11 mouse cellular contexts compared by ENCODE assay signal in the genomic region with DNA sequence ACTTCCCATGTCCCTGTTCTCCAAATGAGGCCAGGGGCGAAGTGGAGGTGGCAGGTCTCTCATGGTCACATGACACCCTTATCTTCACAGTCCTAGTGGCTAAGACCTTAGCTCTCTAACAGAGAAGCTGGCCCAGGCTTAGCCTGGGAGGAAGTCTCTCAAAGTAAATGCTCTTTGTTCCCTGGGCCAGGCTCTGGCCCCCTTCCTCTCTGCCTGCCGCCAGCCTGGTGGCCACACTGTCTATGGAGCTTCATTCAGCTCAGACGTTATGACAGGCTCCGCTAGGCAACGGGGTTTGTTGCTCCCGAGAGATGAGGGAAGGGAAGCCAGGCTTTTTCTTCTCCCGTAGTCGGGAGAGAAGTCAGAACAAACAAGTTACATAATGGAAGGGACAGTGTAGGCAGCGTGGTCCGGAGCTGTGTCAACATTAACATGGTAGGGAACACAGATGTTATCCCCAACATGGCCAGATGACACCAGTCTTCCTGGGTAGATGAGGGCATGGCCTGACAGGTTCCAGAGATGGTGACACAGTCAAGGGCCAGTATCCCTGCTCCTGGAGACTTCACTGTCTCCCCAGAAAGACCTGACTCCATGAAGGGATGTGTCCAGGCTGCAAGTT. TPM values are rescaled to one million over a fixed set of nuclear protein-coding genes. Genes with fewer than 3 reads are reported as not detected.
DNase-seq lines count a peak whose midpoint lies in the region; ATAC-seq and TF ChIP-seq lines count a peak whose summit lies in the region.
"Had no signal": no experiment of that assay in that cellular context is flagged by ENCODE, and none has a peak within 500 bp of the region (broad histone marks: within the 10 kb centered on the region; RNA-seq: fewer than 3 reads in every experiment).

No protein-coding gene starts in this region.

- TF ChIP-seq CTCF in left cerebral cortex, adult 2 months (IDR thresholded peaks at IDR 0.05), result no peak
- no peak for TF ChIP-seq CTCF in cortical plate, adult 2 months (IDR thresholded peaks at IDR 0.05; ENCODE audit: extremely low read depth, insufficient read depth, low read length)

- DNase-seq in left cerebral cortex, adult 2 months (ENCODE audit: extremely low spot score in 1 of 2, low spot score in 2 of 2), result no peak
- no peak for DNase-seq in left cerebral cortex, adult 18-20 months (ENCODE audit: low spot score in 2 of 2)
- DNase-seq in hindbrain, embryonic 14.5 days (ENCODE audit: low spot score), result no peak
- peak; percentile 16 for DNase-seq in midbrain, embryonic 14.5 days
- DNase-seq in kidney, adult 11 months, result no peak
- no peak for DNase-seq in thymus, postnatal 25 days
- no peak for DNase-seq in B cell, adult 2 months
- DNase-seq: left cerebral cortex, postnatal 4 days; thymus, adult 2 months had no signal

- 45% methylated on average over 10 of the region's 10 CpGs for WGBS in hindbrain, embryonic 14.5 days
- WGBS in midbrain, embryonic 14.5 days, result 48% methylated on average over 10 of the region's 10 CpGs

- no peaks in the 10 kb centered on the region for H3K36me3 ChIP-seq in hindbrain, embryonic 14.5 days (replicated peaks; ENCODE audit: control insufficient read depth, insufficient read depth)
- H3K36me3 ChIP-seq in midbrain, embryonic 14.5 days (ENCODE audit: control insufficient read depth, insufficient read depth, low read length), result peaks cover 4% of the 10 kb centered on the region; the same call in 1 of the 2 replicates

- peak; percentile 29; the same call in 1 of the 2 replicates for ATAC-seq in hindbrain, embryonic 14.5 days (ENCODE audit: low FRiP score)
- no peak for ATAC-seq in midbrain, embryonic 14.5 days (ENCODE audit: low FRiP score, low TSS enrichment)

- no peaks in the 10 kb centered on the region for H3K9me3 ChIP-seq in hindbrain, embryonic 14.5 days (ENCODE audit: control insufficient read depth, low read length)
- no peaks in the 10 kb centered on the region for H3K9me3 ChIP-seq in midbrain, embryonic 14.5 days (ENCODE audit: control insufficient read depth, low read length)
- H3K9me3 ChIP-seq: embryonic facial prominence, embryonic 15.5 days had no signal

- H3K27ac ChIP-seq in left cerebral cortex, adult 2 months, result peak overlapping the region; percentile 22
- peak overlapping the region; percentile 16; the same call in 1 of the 2 replicates for H3K27ac ChIP-seq in cortical plate, adult 2 months (ENCODE audit: insufficient read depth, low read length)
- no peak overlapping the region for H3K27ac ChIP-seq in hindbrain, embryonic 14.5 days
- no peak overlapping the region for H3K27ac ChIP-seq in midbrain, embryonic 14.5 days (replicated peaks; ENCODE audit: low read depth, low read length)
- H3K27ac ChIP-seq: embryonic facial prominence, embryonic 15.5 days had no signal

- no peak overlapping the region for H3K4me3 ChIP-seq in left cerebral cortex, adult 2 months
- H3K4me3 ChIP-seq in cortical plate, adult 2 months (ENCODE audit: insufficient read depth, low read length), result no peak overlapping the region
- no peak overlapping the region for H3K4me3 ChIP-seq in hindbrain, embryonic 14.5 days (replicated peaks; ENCODE audit: low read length)
- no peak overlapping the region for H3K4me3 ChIP-seq in midbrain, embryonic 14.5 days (replicated peaks; ENCODE audit: low read depth, low read length)
- H3K4me3 ChIP-seq: embryonic facial prominence, embryonic 15.5 days had no signal

- peaks cover 10% of the 10 kb centered on the region for H3K4me1 ChIP-seq in cortical plate, adult 2 months (ENCODE audit: control insufficient read depth, insufficient read depth, low read length)
- peaks cover 12% of the 10 kb centered on the region; the same call in 1 of the 2 replicates for H3K4me1 ChIP-seq in hindbrain, embryonic 14.5 days (replicated peaks; ENCODE audit: control insufficient read depth, insufficient read depth, low read length)
- H3K4me1 ChIP-seq in midbrain, embryonic 14.5 days (ENCODE audit: control insufficient read depth, insufficient read depth, low read length), result no peaks in the 10 kb centered on the region

- no peak for TF ChIP-seq POLR2A in cortical plate, adult 2 months (IDR thresholded peaks at IDR 0.05; ENCODE audit: extremely low read depth, insufficient read depth, low read length)

- no peak overlapping the region for H3K4me2 ChIP-seq in hindbrain, embryonic 14.5 days (replicated peaks)
- no peak overlapping the region for H3K4me2 ChIP-seq in midbrain, embryonic 14.5 days (ENCODE audit: low read length)
- H3K4me2 ChIP-seq: embryonic facial prominence, embryonic 15.5 days had no signal

- intact Hi-C loops in left cerebral cortex, adult 2 months (cut with DNase I), result no loop called here

- H3K9ac ChIP-seq in hindbrain, embryonic 14.5 days, result no peak overlapping the region
- H3K9ac ChIP-seq in midbrain, embryonic 14.5 days (replicated peaks; ENCODE audit: low read length), result no peak overlapping the region
- H3K9ac ChIP-seq: embryonic facial prominence, embryonic 15.5 days had no signal

- no peaks in the 10 kb centered on the region for H3K27me3 ChIP-seq in hindbrain, embryonic 14.5 days (ENCODE audit: control insufficient read depth, insufficient read depth, low read length)
- H3K27me3 ChIP-seq in midbrain, embryonic 14.5 days (ENCODE audit: control insufficient read depth, insufficient read depth, low read length), result no peaks in the 10 kb centered on the region
- H3K27me3 ChIP-seq: embryonic facial prominence, embryonic 15.5 days had no signal

RNA-seq across cellular contexts. Expression of gene Klhl26, which starts 7.4 kb away (rescaled TPM):
- 10 to 100 TPM; 43.7 to 44.4 TPM for total RNA-seq in left cerebral cortex, adult 2 months (2021)
- 10 to 100 TPM; 43.7 to 44.4 TPM for total RNA-seq in left cerebral cortex, adult 18-20 months (2021)
- 66.9 and 70.9 TPM in 2 replicates for polyA plus RNA-seq in cortical plate, adult 2 months (2012; rRNA removed)
- polyA plus RNA-seq in hindbrain, embryonic 14.5 days (2014; fragmentation: Nextera tagmentation; extraction: Ambion mirVana), result 28.5 and 30.0 TPM in 2 replicates
- 24.2 and 27.2 TPM in 2 replicates for polyA plus RNA-seq in midbrain, embryonic 14.5 days (2014; fragmentation: Nextera tagmentation; extraction: Ambion mirVana)

RNA-seq across cellular contexts. Expression of gene Tmem59l, which starts 17.8 kb away (rescaled TPM):
- total RNA-seq in left cerebral cortex, adult 2 months (2021), result 100 to 1,000 TPM; 295 to 302 TPM
- 100 to 1,000 TPM; 295 to 296 TPM for total RNA-seq in left cerebral cortex, adult 18-20 months (2021)
- 368 and 400 TPM in 2 replicates for polyA plus RNA-seq in cortical plate, adult 2 months (2012; rRNA removed)
- polyA plus RNA-seq in hindbrain, embryonic 14.5 days (2014; fragmentation: Nextera tagmentation; extraction: Ambion mirVana), result 143 and 149 TPM in 2 replicates
- 104 and 143 TPM in 2 replicates for polyA plus RNA-seq in midbrain, embryonic 14.5 days (2014; fragmentation: Nextera tagmentation; extraction: Ambion mirVana)

RNA-seq across cellular contexts. Expression of gene Crlf1, which starts 23.6 kb away (rescaled TPM):
- 1 to 10 TPM; 2.6 to 3.0 TPM for total RNA-seq in left cerebral cortex, adult 2 months (2021)
- 1 to 10 TPM; 1.5 to 2.8 TPM for total RNA-seq in left cerebral cortex, adult 18-20 months (2021)
- 2.1 and 8.6 TPM in 2 replicates for polyA plus RNA-seq in cortical plate, adult 2 months (2012; rRNA removed)
- 6.3 and 6.9 TPM in 2 replicates for polyA plus RNA-seq in hindbrain, embryonic 14.5 days (2014; fragmentation: Nextera tagmentation; extraction: Ambion mirVana)
- polyA plus RNA-seq in midbrain, embryonic 14.5 days (2014; fragmentation: Nextera tagmentation; extraction: Ambion mirVana), result 2.1 and 3.0 TPM in 2 replicates

RNA-seq across cellular contexts. Expression of gene Crtc1, which starts 30.0 kb away (rescaled TPM):
- 100 to 1,000 TPM; 134 to 153 TPM for total RNA-seq in left cerebral cortex, adult 2 months (2021)
- 100 to 1,000 TPM; 152 to 154 TPM for total RNA-seq in left cerebral cortex, adult 18-20 months (2021)
- 113 and 115 TPM in 2 replicates for polyA plus RNA-seq in cortical plate, adult 2 months (2012; rRNA removed)
- polyA plus RNA-seq in hindbrain, embryonic 14.5 days (2014; fragmentation: Nextera tagmentation; extraction: Ambion mirVana), result 48.1 and 53.9 TPM in 2 replicates
- 43.9 and 51.7 TPM in 2 replicates for polyA plus RNA-seq in midbrain, embryonic 14.5 days (2014; fragmentation: Nextera tagmentation; extraction: Ambion mirVana)

RNA-seq across cellular contexts. Expression of gene Rex1bd, which starts 37.1 kb away (rescaled TPM):
- total RNA-seq in left cerebral cortex, adult 2 months (2021), result 100 to 1,000 TPM; 108 to 110 TPM
- 100 to 1,000 TPM; 118 to 122 TPM for total RNA-seq in left cerebral cortex, adult 18-20 months (2021)
- 201 and 206 TPM in 2 replicates for polyA plus RNA-seq in cortical plate, adult 2 months (2012; rRNA removed)
- polyA plus RNA-seq in hindbrain, embryonic 14.5 days (2014; fragmentation: Nextera tagmentation; extraction: Ambion mirVana), result 161 and 166 TPM in 2 replicates
- polyA plus RNA-seq in midbrain, embryonic 14.5 days (2014; fragmentation: Nextera tagmentation; extraction: Ambion mirVana), result 152 and 190 TPM in 2 replicates

Comparison
In these comparisons a context has a peak if more than half of its experiments do, and no peak if none do; other contexts are left out.
1. H3K27ac ChIP-seq: peak in left cerebral cortex, adult 2 months (single experiment) and cortical plate, adult 2 months (single experiment); none in hindbrain, embryonic 14.5 days (single experiment) and midbrain, embryonic 14.5 days (single experiment).